Mouse (Mus musculus) forebrain, embryonic 14.5 days (tissue): ENCODE measurements at regions not wholly inside any gene's neighbourhood (a gene's known extent, or its start where the extent isn't known, plus 50 kb on each side); places are given as distances from the start of the nearest gene placed in this dataset.

Experiments used
- ATAC-seq: fragments of 200-750 bp; cut with Nextera tagmentation; 2 replicates; pipeline ENCODE4 v1.8.0; 2017; ENCODE audit warnings: mild to moderate bottlenecking, moderate library complexity
- DNase-seq: peaks from one replicate; pipeline ENCODE4 v3.0.0-alpha.2; 2015; ENCODE audit warnings: low spot score
- H3K27ac ChIP-seq: fragments of 300-500 bp; sonication (generic); 2 replicates; pipeline ENCODE4 v1.5.1; 2014; ENCODE audit warnings: low read depth, mild to moderate bottlenecking, control low read depth, low read length, moderate library complexity
- H3K27me3 ChIP-seq: fragments of 300-500 bp; sonication (generic); replicated peaks from 2 replicates; pipeline ENCODE4 v1.6.1; 2014; ENCODE audit warnings: low read length, control low read depth, mixed read lengths; ENCODE audit not compliant: control insufficient read depth, insufficient read depth
- H3K36me3 ChIP-seq: fragments of 300-500 bp; sonication (generic); 2 replicates; pipeline ENCODE4 v1.6.1; 2014; ENCODE audit warnings: low read length, control low read depth; ENCODE audit not compliant: control insufficient read depth, insufficient read depth
- H3K4me1 ChIP-seq: fragments of 300-500 bp; sonication (generic); 2 replicates; pipeline ENCODE4 v1.6.1; 2014; ENCODE audit warnings: antibody characterized with exemption, low read length, control low read depth; ENCODE audit not compliant: control insufficient read depth, insufficient read depth
- H3K4me2 ChIP-seq: fragments of 300-500 bp; sonication (generic); 2 replicates; pipeline ENCODE4 v1.6.1; 2014; ENCODE audit warnings: mild to moderate bottlenecking, control low read depth, low read length
- H3K4me3 ChIP-seq: fragments of 300-500 bp; sonication (generic); 2 replicates; pipeline ENCODE4 v1.5.1; 2014; ENCODE audit warnings: low read depth, low read length, control low read depth
- H3K9ac ChIP-seq: fragments of 300-500 bp; sonication (generic); 2 replicates; pipeline ENCODE4 v1.6.1; 2014; ENCODE audit warnings: mild to moderate bottlenecking, low read length, control low read depth, moderate library complexity
- H3K9me3 ChIP-seq: fragments of 300-500 bp; sonication (generic); replicated peaks from 2 replicates; pipeline ENCODE4 v1.6.1; 2016; ENCODE audit warnings: low read length, control low read depth, mixed read lengths; ENCODE audit not compliant: control insufficient read depth
- WGBS: fragments of 180-500 bp; shearing (Covaris S2); extraction: QIAGEN DNeasy Blood & Tissue Kit; methylation state at CpG from one replicate; pipeline ENCODE4 v1.1.7; 2014; 5-methylcytosine and 5-hydroxymethylcytosine counted together

GRCm38 (mm10) chrX:58620403-58620802, 288.8 kb upstream of the 4930550L24Rik start:
- Histone ChIP-seq H3K4me3 (no peak overlapping the region), H3K36me3 (no peaks in the 10 kb centered on the region), H3K4me1 (no peaks in the 10 kb centered on the region), H3K4me2 (no peak overlapping the region), H3K9me3 (no peaks in the 10 kb centered on the region), H3K9ac (no peak overlapping the region), H3K27me3 (no peaks in the 10 kb centered on the region), H3K27ac (no peak overlapping the region)
- DNase-seq (peak; percentile 60), ATAC-seq (peak; percentile 81)
- WGBS: 60% methylated on average over 2 of the region's 2 CpGs
